Mouse (Mus musculus) hindbrain, embryonic 12.5 days (tissue): Measurements from ENCODE around the gene Wnt7a. TPM values are rescaled to one million over a fixed set of nuclear protein-coding genes. Genes with fewer than 3 reads are reported as not detected.

Source experiments
- ATAC-seq: fragments of 200-750 bp; cut with Nextera tagmentation; 2 replicates; pipeline ENCODE4 v1.8.0; 2017; ENCODE audit warnings: moderate TSS enrichment; ENCODE audit not compliant: low FRiP score
- H3K27ac ChIP-seq: fragments of 300-500 bp; sonication (generic); 2 replicates; pipeline ENCODE4 v1.5.1; 2016; ENCODE audit warnings: mild to moderate bottlenecking
- H3K27me3 ChIP-seq: fragments of 300-500 bp; sonication (generic); 2 replicates; pipeline ENCODE4 v1.6.1; 2016; ENCODE audit warnings: mild to moderate bottlenecking
- H3K36me3 ChIP-seq: fragments of 300-500 bp; sonication (generic); 2 replicates; pipeline ENCODE4 v1.6.1; 2016; ENCODE audit warnings: mild to moderate bottlenecking
- H3K4me1 ChIP-seq: fragments of 300-500 bp; sonication (generic); 2 replicates; pipeline ENCODE4 v1.6.1; 2016
- H3K4me2 ChIP-seq: fragments of 300-500 bp; sonication (generic); replicated peaks from 2 replicates; pipeline ENCODE4 v1.6.1; 2016; ENCODE audit warnings: mild to moderate bottlenecking
- H3K4me3 ChIP-seq: fragments of 300-500 bp; sonication (generic); 2 replicates; pipeline ENCODE4 v1.5.1; 2016; ENCODE audit warnings: mild to moderate bottlenecking
- H3K9ac ChIP-seq: fragments of 300-500 bp; sonication (generic); 2 replicates; pipeline ENCODE4 v1.6.1; 2016; ENCODE audit warnings: mild to moderate bottlenecking, moderate library complexity
- H3K9me3 ChIP-seq: fragments of 300-500 bp; sonication (generic); replicated peaks from 2 replicates; pipeline ENCODE4 v1.6.1; 2016; ENCODE audit warnings: mild to moderate bottlenecking
- WGBS: fragments of 180-500 bp; shearing (Covaris S2); methylation state at CpG from one replicate; pipeline ENCODE4 v1.1.7; 2016; 5-methylcytosine and 5-hydroxymethylcytosine counted together
- polyA plus RNA-seq: library from polyadenylated mRNA; unstranded; fragments of >200 nt; fragmentation: Nextera tagmentation; extraction: Ambion mirVana; gene quantifications from 2 replicates; pipeline ENCODE4 v1.2.1, GENCODE M21; 2016

The Wnt7a gene
- polyA plus RNA-seq, 1 experiment from 2014 or later: 12.0 TPM

GRCm38 (mm10) chr6:91358866-91359656, 52.1 kb downstream of the Wnt7a start:
- Histone ChIP-seq H3K9me3 (no peaks in the 10 kb centered on the region), H3K4me1 (peaks cover 7% of the 10 kb centered on the region; the same call in 1 of the 2 replicates), H3K27me3 (no peaks in the 10 kb centered on the region), H3K27ac (no peak overlapping the region), H3K4me2 (no peak overlapping the region), H3K4me3 (no peak overlapping the region), H3K36me3 (no peaks in the 10 kb centered on the region), H3K9ac (no peak overlapping the region)
- 85% methylated on average over 6 of the region's 6 CpGs for WGBS
- no peak for ATAC-seq

- Histone ChIP-seq H3K36me3 (no peaks in the 10 kb centered on the region), H3K9ac (no peak overlapping the region), H3K9me3 (no peaks in the 10 kb centered on the region), H3K4me1 (peaks cover 7% of the 10 kb centered on the region; the same call in 1 of the 2 replicates), H3K4me2 (no peak overlapping the region), H3K4me3 (no peak overlapping the region), H3K27me3 (no peaks in the 10 kb centered on the region), H3K27ac (no peak overlapping the region)
- no peak for ATAC-seq
- 70% methylated on average over 2 of the region's 2 CpGs for WGBS
These were observed 52.8 kb downstream of the Wnt7a start for GRCm38 (mm10) chr6:91358394-91358793.

- Histone ChIP-seq H3K27me3 (no peaks in the 10 kb centered on the region), H3K36me3 (no peaks in the 10 kb centered on the region), H3K9me3 (no peaks in the 10 kb centered on the region), H3K27ac (no peak overlapping the region), H3K4me2 (no peak overlapping the region), H3K9ac (no peak overlapping the region), H3K4me3 (no peak overlapping the region), H3K4me1 (peaks cover 7% of the 10 kb centered on the region; the same call in 1 of the 2 replicates)
- no peak for ATAC-seq
- 71% methylated on average over 13 of the region's 13 CpGs for WGBS
These were observed 53.8 kb downstream of the Wnt7a start for GRCm38 (mm10) chr6:91357238-91357876.

GRCm38 (mm10) chr6:91349620-91350019, 61.5 kb downstream of the Wnt7a start:
- no peak overlapping the region for H3K4me2 ChIP-seq
- no peaks in the 10 kb centered on the region for H3K36me3 ChIP-seq
- no peak overlapping the region for H3K9ac ChIP-seq
- no peak overlapping the region for H3K4me3 ChIP-seq
- H3K4me1 ChIP-seq: peaks cover 48% of the 10 kb centered on the region
- no peaks in the 10 kb centered on the region for H3K9me3 ChIP-seq
- 46% methylated on average over 9 of the region's 9 CpGs for WGBS
- no peak for ATAC-seq
- H3K27me3 ChIP-seq: 0 out of 2 replicates have a peak, but pooled peaks cover 3% of the 10 kb centered on the region
- H3K27ac ChIP-seq: no peak overlapping the region

GRCm38 (mm10) chr6:91347721-91348120, 63.4 kb downstream of the Wnt7a start:
- Histone ChIP-seq H3K27ac (peak overlapping the region; percentile 79), H3K9ac (no peak overlapping the region), H3K4me1 (peaks cover 61% of the 10 kb centered on the region)

GRCm38 (mm10) chr6:91346906-91347156, 64.3 kb downstream of the Wnt7a start:
- Histone ChIP-seq H3K27me3 (0 out of 2 replicates have a peak, but pooled peaks cover 3% of the 10 kb centered on the region), H3K36me3 (no peaks in the 10 kb centered on the region), H3K9ac (no peak overlapping the region), H3K27ac (peak overlapping the region; percentile 79), H3K9me3 (no peaks in the 10 kb centered on the region), H3K4me3 (no peak overlapping the region), H3K4me2 (no peak overlapping the region), H3K4me1 (peaks cover 61% of the 10 kb centered on the region)
- WGBS: 19% methylated on average over 3 of the region's 3 CpGs
- ATAC-seq: no peak

More at GRCm38 (mm10) chr6:91347721-91348120, 63.4 kb downstream of the Wnt7a start:
- H3K4me3 ChIP-seq: no peak overlapping the region
- 16% methylated on average over 7 of the region's 7 CpGs for WGBS
- 0 out of 2 replicates have a peak overlapping the region, but pooled peaks have one; percentile 7 for H3K4me2 ChIP-seq
- H3K27me3 ChIP-seq: 0 out of 2 replicates have a peak, but pooled peaks cover 3% of the 10 kb centered on the region
- peak; percentile 57 for ATAC-seq
- no peaks in the 10 kb centered on the region for H3K9me3 ChIP-seq
- H3K36me3 ChIP-seq: no peaks in the 10 kb centered on the region

- peak overlapping the region; percentile 79 for H3K27ac ChIP-seq
- 18% methylated on average over 10 of the region's 10 CpGs for WGBS
- H3K36me3 ChIP-seq: no peaks in the 10 kb centered on the region
- H3K4me2 ChIP-seq: no peak overlapping the region
- H3K9ac ChIP-seq: no peak overlapping the region
- no peak overlapping the region for H3K4me3 ChIP-seq
- 0 out of 2 replicates have a peak, but pooled peaks cover 3% of the 10 kb centered on the region for H3K27me3 ChIP-seq
- peaks cover 61% of the 10 kb centered on the region for H3K4me1 ChIP-seq
- ATAC-seq: peak; percentile 73
- H3K9me3 ChIP-seq: no peaks in the 10 kb centered on the region; the same call in 1 of the 2 replicates
These were observed 64.9 kb downstream of the Wnt7a start for GRCm38 (mm10) chr6:91346071-91346905.

GRCm38 (mm10) chr6:91345091-91345490, 66.1 kb downstream of the Wnt7a start:
- peaks cover 61% of the 10 kb centered on the region for H3K4me1 ChIP-seq
- 31% methylated on average over 5 of the region's 5 CpGs for WGBS

GRCm38 (mm10) chr6:91339612-91340246, 71.4 kb downstream of the Wnt7a start:
- Histone ChIP-seq H3K9me3 (no peaks in the 10 kb centered on the region; the same call in 1 of the 2 replicates), H3K36me3 (no peaks in the 10 kb centered on the region), H3K4me3 (no peak overlapping the region), H3K4me1 (peaks cover 18% of the 10 kb centered on the region), H3K9ac (no peak overlapping the region), H3K4me2 (no peak overlapping the region), H3K27ac (no peak overlapping the region), H3K27me3 (no peaks in the 10 kb centered on the region; the same call in 1 of the 2 replicates)
- 74% methylated on average over 8 of the region's 8 CpGs for WGBS
- no peak for ATAC-seq

More at GRCm38 (mm10) chr6:91345091-91345490, 66.1 kb downstream of the Wnt7a start:
- ATAC-seq: no peak
- no peak overlapping the region for H3K4me2 ChIP-seq
- H3K9ac ChIP-seq: no peak overlapping the region
- no peak overlapping the region for H3K27ac ChIP-seq
- no peak overlapping the region for H3K4me3 ChIP-seq
- no peaks in the 10 kb centered on the region; the same call in 1 of the 2 replicates for H3K9me3 ChIP-seq
- H3K27me3 ChIP-seq: peaks cover 3% of the 10 kb centered on the region; the same call in 1 of the 2 replicates
- H3K36me3 ChIP-seq: no peaks in the 10 kb centered on the region

GRCm38 (mm10) chr6:91335470-91335869, 75.7 kb downstream of the Wnt7a start:
- no peak overlapping the region for H3K27ac ChIP-seq
- 77% methylated on average over 1 of the region's 1 CpGs for WGBS
- 0 out of 2 replicates have a peak, but pooled peaks cover 5% of the 10 kb centered on the region for H3K4me1 ChIP-seq
- ATAC-seq: no peak
- H3K9me3 ChIP-seq: no peaks in the 10 kb centered on the region
- H3K9ac ChIP-seq: no peak overlapping the region
- no peaks in the 10 kb centered on the region for H3K27me3 ChIP-seq
- no peak overlapping the region for H3K4me2 ChIP-seq
- H3K4me3 ChIP-seq: no peak overlapping the region
- H3K36me3 ChIP-seq: no peaks in the 10 kb centered on the region

- H3K4me3 ChIP-seq: no peak overlapping the region
- 73% methylated on average over 8 of the region's 8 CpGs for WGBS
- no peak overlapping the region for H3K9ac ChIP-seq
- H3K27me3 ChIP-seq: no peaks in the 10 kb centered on the region
- no peaks in the 10 kb centered on the region for H3K36me3 ChIP-seq
- no peak for ATAC-seq
- no peak overlapping the region for H3K4me2 ChIP-seq
- no peaks in the 10 kb centered on the region for H3K9me3 ChIP-seq
- no peaks in the 10 kb centered on the region for H3K4me1 ChIP-seq
- H3K27ac ChIP-seq: no peak overlapping the region
These were observed 79.3 kb downstream of the Wnt7a start for GRCm38 (mm10) chr6:91331886-91332285.
